Mouse (Mus musculus): ENCODE data around the gene Olfr148. TPM values are rescaled to one million over a fixed set of nuclear protein-coding genes. Genes with fewer than 3 reads are reported as not detected.

Gene Olfr148
- polyA plus RNA-seq, 1 experiment from 2014 or later, result not detected

DNA sequence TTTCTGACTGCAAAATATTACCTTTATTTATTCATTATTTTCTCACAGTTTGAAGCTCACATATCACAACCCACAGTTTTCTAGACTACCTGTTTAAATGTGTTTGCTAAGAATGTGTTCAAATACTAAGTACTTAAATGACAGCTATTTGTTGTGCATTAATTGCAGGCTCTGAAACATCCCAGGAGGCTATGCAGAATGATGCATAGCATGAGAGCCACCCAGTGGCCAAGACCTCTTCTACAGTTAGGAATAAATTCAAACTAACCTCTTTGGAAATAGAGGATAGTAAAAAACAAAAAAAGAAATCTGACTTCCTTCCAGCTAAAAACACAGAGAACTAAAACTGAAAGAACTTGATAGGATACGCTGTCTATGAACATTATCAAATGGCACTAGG lies 1.5 kb downstream of the Olfr148 start:
- peak; percentile 61 for TF ChIP-seq CTCF (IDR thresholded peaks at IDR 0.05; ENCODE audit: low read depth)
- H3K4me2 ChIP-seq, result no peak overlapping the region
- H3K27me3 ChIP-seq (ENCODE audit: insufficient read depth, low read length), result no peaks in the 10 kb centered on the region
- no peak overlapping the region for H3K9ac ChIP-seq
- H3K27ac ChIP-seq (ENCODE audit: low read depth), result no peak overlapping the region
- no peak overlapping the region for H3K4me3 ChIP-seq (ENCODE audit: low read depth, low read length)
- no peaks in the 10 kb centered on the region for H3K36me3 ChIP-seq (ENCODE audit: insufficient read depth)
- no peaks in the 10 kb centered on the region for H3K4me1 ChIP-seq (ENCODE audit: insufficient read depth)
- 62% methylated on average over 1 of the region's 1 CpGs for WGBS
- ATAC-seq (ENCODE audit: insufficient read depth), result no peak
- no peaks in the 10 kb centered on the region for H3K9me3 ChIP-seq (ENCODE audit: low read depth, low read length)
- peak; percentile 63 for DNase-seq

DNA sequence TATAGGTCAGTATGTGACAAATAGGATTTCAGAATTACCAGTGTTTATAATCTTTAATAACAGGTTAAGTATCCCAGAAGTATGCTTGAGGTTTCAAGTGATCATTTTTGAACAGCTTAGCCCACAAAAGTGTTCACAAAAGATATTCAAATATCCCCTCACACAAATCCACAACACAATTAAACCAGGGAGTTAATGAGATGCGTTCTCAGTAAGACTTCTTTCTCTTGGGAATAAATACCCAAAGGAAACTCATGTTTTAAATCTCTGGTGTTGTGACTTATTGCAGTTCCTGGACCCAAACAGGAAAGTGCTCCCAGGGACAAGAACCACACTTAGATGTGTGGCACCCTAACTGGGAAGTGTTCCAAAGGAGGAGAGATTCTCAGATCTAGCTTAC lies 10.6 kb downstream of the Olfr148 start, which contains the start of gene Olfr960:
Olfr960 (plus strand) TSS at position 301 of the 400 bp plus-strand sequence.
- Histone ChIP-seq H3K36me3 (ENCODE audit: insufficient read depth) (no peaks in the 10 kb centered on the region), H3K27ac (ENCODE audit: low read depth) (no peak within 1 kb of the TSS), H3K4me3 (ENCODE audit: low read depth, low read length) (no peak within 1 kb of the TSS), H3K27me3 (ENCODE audit: insufficient read depth, low read length) (no peaks in the 10 kb centered on the region), H3K4me1 (ENCODE audit: insufficient read depth) (no peaks in the 10 kb centered on the region), H3K4me2 (no peak within 1 kb of the TSS), H3K9me3 (ENCODE audit: low read depth, low read length) (no peaks in the 10 kb centered on the region), H3K9ac (no peak within 1 kb of the TSS)
- DNase-seq (no peak), ATAC-seq (ENCODE audit: insufficient read depth) (no peak)
- WGBS, result 74% methylated on average over 1 of the region's 1 CpGs
- TF ChIP-seq CTCF (IDR thresholded peaks at IDR 0.05; ENCODE audit: low read depth), result no peak

DNA sequence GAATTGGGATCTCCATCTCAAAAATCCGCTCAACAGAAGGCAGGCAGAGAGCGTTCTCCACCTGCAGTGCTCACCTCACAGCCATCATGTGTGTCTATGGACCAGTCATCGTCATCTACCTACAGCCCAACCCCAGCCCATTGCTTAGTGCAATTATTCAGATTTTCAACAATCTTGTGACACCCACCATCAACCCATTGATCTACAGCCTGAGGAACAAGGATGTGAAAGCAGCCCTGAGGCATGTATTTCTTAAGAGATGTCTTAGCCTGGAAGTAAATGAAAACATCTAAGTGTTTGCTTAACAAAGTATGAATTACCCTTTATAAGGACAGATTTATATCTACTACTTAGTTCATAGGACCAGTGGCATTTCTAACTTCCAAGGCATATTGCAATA lies 13.3 kb downstream of the Olfr148 start:
- Histone ChIP-seq H3K9me3 (ENCODE audit: low read depth, low read length) (no peaks in the 10 kb centered on the region), H3K27ac (ENCODE audit: low read depth) (no peak overlapping the region), H3K4me1 (ENCODE audit: insufficient read depth) (no peaks in the 10 kb centered on the region), H3K4me3 (ENCODE audit: low read depth, low read length) (no peak overlapping the region), H3K9ac (no peak overlapping the region), H3K4me2 (no peak overlapping the region), H3K36me3 (ENCODE audit: insufficient read depth) (no peaks in the 10 kb centered on the region), H3K27me3 (ENCODE audit: insufficient read depth, low read length) (no peaks in the 10 kb centered on the region)
- no peak for ATAC-seq (ENCODE audit: insufficient read depth)
- TF ChIP-seq CTCF (IDR thresholded peaks at IDR 0.05; ENCODE audit: low read depth), result no peak
- no peak for DNase-seq
- 85% methylated on average over 3 of the region's 3 CpGs for WGBS

DNA sequence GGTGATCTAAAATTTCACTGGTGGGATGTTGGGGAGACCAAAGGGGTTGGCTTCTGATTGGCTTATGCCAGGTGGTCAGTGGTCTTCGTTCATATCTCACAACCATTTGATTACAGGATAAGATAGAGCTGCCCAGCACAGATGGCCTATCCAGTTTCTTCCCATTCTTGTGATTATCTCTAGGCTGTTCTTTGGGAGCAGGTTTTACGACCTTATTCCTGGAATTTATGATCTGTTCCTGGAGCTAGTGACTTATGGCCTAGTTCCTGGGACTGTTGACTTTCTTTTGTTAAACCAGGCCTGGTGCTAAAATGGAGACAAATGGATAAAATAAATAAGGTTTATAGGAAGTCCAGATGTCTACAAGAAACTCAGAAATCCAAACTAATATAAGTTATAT lies 14.3 kb downstream of the Olfr148 start:
- DNase-seq, result no peak
- no peak overlapping the region for H3K27ac ChIP-seq (ENCODE audit: low read depth)
- no peak overlapping the region for H3K4me3 ChIP-seq (ENCODE audit: low read depth, low read length)
- TF ChIP-seq CTCF (IDR thresholded peaks at IDR 0.05; ENCODE audit: low read depth), result no peak
- H3K4me2 ChIP-seq, result no peak overlapping the region
- no peaks in the 10 kb centered on the region for H3K36me3 ChIP-seq (ENCODE audit: insufficient read depth)
- no peaks in the 10 kb centered on the region for H3K9me3 ChIP-seq (ENCODE audit: low read depth, low read length)
- no peaks in the 10 kb centered on the region for H3K27me3 ChIP-seq (ENCODE audit: insufficient read depth, low read length)
- ATAC-seq (ENCODE audit: insufficient read depth), result no peak
- H3K4me1 ChIP-seq (ENCODE audit: insufficient read depth), result no peaks in the 10 kb centered on the region
- WGBS, result 55% methylated on average over 2 of the region's 2 CpGs
- H3K9ac ChIP-seq, result no peak overlapping the region

DNA sequence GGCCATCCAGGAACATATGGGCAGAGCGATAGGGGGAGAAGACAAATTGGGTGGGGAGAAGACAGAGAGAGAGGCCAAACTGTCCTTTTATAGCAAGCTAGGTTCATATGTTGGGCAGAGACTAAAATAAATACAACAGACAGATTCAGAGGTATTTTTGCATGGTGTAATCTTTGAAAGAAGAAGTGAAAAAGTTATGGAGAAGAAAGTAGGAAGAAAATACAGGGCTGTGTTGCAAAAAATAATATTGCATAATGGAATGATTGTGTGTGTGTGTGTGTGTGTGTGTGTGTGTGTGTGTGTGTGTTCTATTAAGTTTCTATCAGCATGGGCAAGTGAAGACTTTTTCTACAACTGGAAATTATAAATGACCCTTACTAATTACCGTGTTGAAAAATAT lies 18.6 kb downstream of the Olfr148 start:
- DNase-seq (no peak), ATAC-seq (ENCODE audit: insufficient read depth) (no peak)
- Histone ChIP-seq H3K36me3 (ENCODE audit: insufficient read depth) (no peaks in the 10 kb centered on the region), H3K4me2 (no peak overlapping the region), H3K4me1 (ENCODE audit: insufficient read depth) (no peaks in the 10 kb centered on the region), H3K9ac (no peak overlapping the region), H3K4me3 (ENCODE audit: low read depth, low read length) (no peak overlapping the region), H3K9me3 (ENCODE audit: low read depth, low read length) (no peaks in the 10 kb centered on the region), H3K27ac (ENCODE audit: low read depth) (no peak overlapping the region), H3K27me3 (ENCODE audit: insufficient read depth, low read length) (no peaks in the 10 kb centered on the region)
- 48% methylated on average over 2 of the region's 2 CpGs for WGBS
- no peak for TF ChIP-seq CTCF (IDR thresholded peaks at IDR 0.05; ENCODE audit: low read depth)

DNA sequence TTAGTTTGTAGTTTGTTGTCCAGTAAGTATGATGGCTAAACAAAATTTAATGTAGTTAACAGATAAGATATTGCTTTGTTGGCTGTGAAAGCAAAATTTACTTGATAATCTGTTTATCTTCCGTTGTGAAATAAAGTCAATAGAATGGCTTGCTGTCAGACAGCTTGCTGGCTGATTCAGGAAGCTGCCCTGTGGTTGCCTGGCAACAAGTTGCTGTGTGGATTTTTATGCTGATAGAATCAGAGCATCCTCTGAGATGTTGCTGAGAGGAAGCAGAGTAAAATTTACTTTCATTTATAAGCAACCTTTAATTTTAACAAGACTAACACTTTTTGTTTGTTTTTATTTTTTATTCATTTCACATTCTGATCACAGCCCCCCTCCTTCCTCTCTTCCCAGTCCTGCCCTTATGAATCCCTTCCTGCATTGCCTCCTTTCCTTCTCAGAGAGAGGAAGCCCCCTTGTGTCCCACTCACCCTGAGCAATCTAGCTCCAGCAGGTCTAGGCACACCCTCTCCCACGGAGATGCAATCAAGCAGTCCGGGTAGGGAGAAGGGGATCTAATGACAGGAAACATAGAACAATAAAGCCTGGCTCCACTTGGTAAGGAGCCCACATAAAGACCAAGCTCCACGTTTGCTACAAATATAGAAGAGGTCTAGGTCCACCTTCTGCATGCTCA lies 23.6 kb downstream of the Olfr148 start:
- no peak for DNase-seq
- Histone ChIP-seq H3K36me3 (ENCODE audit: insufficient read depth) (no peaks in the 10 kb centered on the region), H3K4me3 (ENCODE audit: low read depth, low read length) (no peak overlapping the region), H3K27me3 (ENCODE audit: insufficient read depth, low read length) (no peaks in the 10 kb centered on the region), H3K9ac (no peak overlapping the region), H3K27ac (ENCODE audit: low read depth) (no peak overlapping the region), H3K4me1 (ENCODE audit: insufficient read depth) (no peaks in the 10 kb centered on the region), H3K9me3 (ENCODE audit: low read depth, low read length) (no peaks in the 10 kb centered on the region), H3K4me2 (no peak overlapping the region)
- TF ChIP-seq CTCF (IDR thresholded peaks at IDR 0.05; ENCODE audit: low read depth), result no peak
- 30% methylated on average over 4 of the region's 4 CpGs for WGBS
- no peak for ATAC-seq (ENCODE audit: insufficient read depth)

DNA sequence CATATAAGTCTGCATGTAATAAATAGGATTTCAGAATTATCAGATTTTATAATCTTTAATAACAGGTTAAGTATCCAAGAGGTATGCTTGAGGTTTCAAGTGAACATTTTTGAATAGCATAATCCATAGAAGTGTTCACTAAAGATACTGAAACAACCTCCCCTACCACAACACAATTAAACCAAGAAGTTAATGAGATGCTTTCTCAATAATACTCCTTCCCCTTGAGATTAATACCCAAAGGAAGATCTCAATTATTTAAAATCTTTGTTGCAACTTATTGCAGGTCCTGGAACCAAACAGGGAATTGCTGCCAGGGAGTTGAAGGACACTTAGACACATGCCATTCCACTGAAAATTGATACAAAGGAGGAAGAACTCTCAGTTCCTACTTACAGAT lies 34.3 kb downstream of the Olfr148 start, which contains the start of gene Olfr961:
Olfr961 (plus strand) TSS at position 301 of the 400 bp plus-strand sequence.
- DNase-seq, result no peak
- no peak within 1 kb of the TSS for H3K9ac ChIP-seq
- no peak for TF ChIP-seq CTCF (IDR thresholded peaks at IDR 0.05; ENCODE audit: low read depth)
- H3K4me2 ChIP-seq, result no peak within 1 kb of the TSS
- no peaks in the 10 kb centered on the region for H3K4me1 ChIP-seq (ENCODE audit: insufficient read depth)
- H3K9me3 ChIP-seq (ENCODE audit: low read depth, low read length), result no peaks in the 10 kb centered on the region
- H3K27me3 ChIP-seq (ENCODE audit: insufficient read depth, low read length), result no peaks in the 10 kb centered on the region
- no peaks in the 10 kb centered on the region for H3K36me3 ChIP-seq (ENCODE audit: insufficient read depth)
- no peak for ATAC-seq (ENCODE audit: insufficient read depth)
- no peak within 1 kb of the TSS for H3K27ac ChIP-seq (ENCODE audit: low read depth)
- no peak within 1 kb of the TSS for H3K4me3 ChIP-seq (ENCODE audit: low read depth, low read length)
